Mouse (Mus musculus): Measurements from ENCODE around the gene Reg3g. TPM values are rescaled to one million over a fixed set of nuclear protein-coding genes. Genes with fewer than 3 reads are reported as not detected.

Reg3g gene
- total RNA-seq, 1 experiment = not detected

DNA sequence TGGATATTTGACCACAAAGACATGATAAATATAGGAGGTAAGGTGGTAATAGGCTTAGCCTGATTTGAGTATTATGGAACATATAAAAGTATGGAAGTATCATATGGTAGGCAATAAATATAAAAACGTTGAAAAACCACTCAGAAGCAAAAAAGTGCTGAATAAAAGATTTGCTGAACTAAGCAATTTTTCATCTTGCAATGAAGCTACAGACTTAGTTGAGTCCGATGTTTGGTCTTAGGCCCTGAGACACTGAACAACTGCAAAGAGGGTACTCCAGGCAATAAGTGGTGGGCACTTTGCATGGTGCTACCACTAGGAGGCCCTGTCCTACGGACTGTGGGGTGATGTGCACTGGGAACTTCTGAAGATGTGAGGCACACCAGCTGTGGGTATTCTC lies 37.1 kb upstream of the Reg3g start:
- Histone ChIP-seq H3K4me3 (ENCODE audit: insufficient read depth in 1 of 2, low read depth in 1 of 2, low read length in 2 of 2, poor library complexity in 1 of 2, severe bottlenecking in 1 of 2) (no peak overlapping the region), H3K9me3 (ENCODE audit: control insufficient read depth, insufficient read depth, low read depth, low read length) (no peaks in the 10 kb centered on the region), H3K4me1 (ENCODE audit: control insufficient read depth in 2 of 2, insufficient read depth in 2 of 2, low read length in 2 of 2, poor library complexity in 1 of 2) (no peaks in the 10 kb centered on the region), H3K9ac (ENCODE audit: insufficient read depth, low read depth, low read length, poor library complexity, severe bottlenecking) (no peak overlapping the region), H3K36me3 (ENCODE audit: control insufficient read depth, insufficient read depth, low read length, poor library complexity, severe bottlenecking) (no peaks in the 10 kb centered on the region), H3K27ac (ENCODE audit: insufficient read depth, low read depth, low read length, poor library complexity, severe bottlenecking) (no peak overlapping the region)
- TF ChIP-seq HCFC1 (IDR thresholded peaks at IDR 0.05; ENCODE audit: borderline replicate concordance, insufficient read depth, low read length) = no peak
- TF ChIP-seq MAFK (IDR thresholded peaks at IDR 0.05; ENCODE audit: insufficient read depth, low read depth, low read length) = peak; percentile 66
- no peak for TF ChIP-seq ZNF384 (IDR thresholded peaks at IDR 0.05; ENCODE audit: low read depth, low read length)
- TF ChIP-seq CHD2 (IDR thresholded peaks at IDR 0.05; ENCODE audit: low read depth, low read length) = no peak
- in situ Hi-C loops (cut with MboI; ENCODE audit: low sequenced_read_pairs in 2 of 2, unreplicated experiment in 2 of 2) = loop anchor here in 1 of 2 experiments (25.0 kb wide), 1 partner anchor 168 kb away; no protein-coding TSS in a partner anchor
- DNase-seq (ENCODE audit: low read depth, low spot score) = no peak

GRCm38 (mm10) chr6:78494633-78495032 lies 26.0 kb upstream of the Reg3g start:
- Histone ChIP-seq H3K36me3 (ENCODE audit: control insufficient read depth, insufficient read depth, low read length, poor library complexity, severe bottlenecking) (no peaks in the 10 kb centered on the region), H3K4me3 (ENCODE audit: insufficient read depth in 1 of 2, low read depth in 1 of 2, low read length in 2 of 2, poor library complexity in 1 of 2, severe bottlenecking in 1 of 2) (no peak overlapping the region), H3K4me1 (ENCODE audit: control insufficient read depth in 2 of 2, insufficient read depth in 2 of 2, low read length in 2 of 2, poor library complexity in 1 of 2) (no peaks in the 10 kb centered on the region), H3K9me3 (ENCODE audit: control insufficient read depth, insufficient read depth, low read depth, low read length) (no peaks in the 10 kb centered on the region), H3K9ac (ENCODE audit: insufficient read depth, low read depth, low read length, poor library complexity, severe bottlenecking) (no peak overlapping the region), H3K27ac (ENCODE audit: insufficient read depth, low read depth, low read length, poor library complexity, severe bottlenecking) (no peak overlapping the region)
- no peak for TF ChIP-seq HCFC1 (IDR thresholded peaks at IDR 0.05; ENCODE audit: borderline replicate concordance, insufficient read depth, low read length)
- no peak for TF ChIP-seq ZNF384 (IDR thresholded peaks at IDR 0.05; ENCODE audit: low read depth, low read length)
- TF ChIP-seq MAFK (IDR thresholded peaks at IDR 0.05; ENCODE audit: insufficient read depth, low read depth, low read length) = no peak
- no peak for TF ChIP-seq CHD2 (IDR thresholded peaks at IDR 0.05; ENCODE audit: low read depth, low read length)
- no peak for TF ChIP-seq ZC3H11A (IDR thresholded peaks at IDR 0.05; ENCODE audit: borderline replicate concordance, low read depth, low read length)
- DNase-seq (ENCODE audit: low read depth, low spot score) = no peak
- in situ Hi-C loops (cut with MboI; ENCODE audit: low sequenced_read_pairs in 2 of 2, unreplicated experiment in 2 of 2) = no loop called here

DNA sequence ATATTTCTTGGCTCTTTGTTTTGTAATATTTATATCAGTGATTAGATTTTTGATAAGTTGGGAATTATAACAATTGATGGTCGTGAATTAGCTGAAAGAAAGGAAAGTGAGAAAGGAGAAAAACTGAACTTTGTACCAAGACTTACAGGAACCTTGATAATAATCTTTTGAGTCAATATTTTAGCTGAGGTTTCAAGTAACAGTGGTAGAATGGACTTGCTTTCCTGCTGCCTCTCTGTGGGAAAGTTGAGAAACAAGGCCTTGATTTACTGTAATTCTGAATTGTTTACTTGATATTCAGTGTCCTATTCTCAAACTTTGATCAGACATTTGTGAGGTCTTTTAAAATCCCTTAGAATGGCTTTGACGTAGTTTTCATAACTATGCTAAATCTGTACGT lies 615 bp upstream of the Reg3g start:
- TF ChIP-seq ZC3H11A (IDR thresholded peaks at IDR 0.05; ENCODE audit: borderline replicate concordance, low read depth, low read length) = no peak
- TF ChIP-seq ZNF384 (IDR thresholded peaks at IDR 0.05; ENCODE audit: low read depth, low read length) = no peak
- no peak for TF ChIP-seq MAFK (IDR thresholded peaks at IDR 0.05; ENCODE audit: insufficient read depth, low read depth, low read length)
- TF ChIP-seq HCFC1 (IDR thresholded peaks at IDR 0.05; ENCODE audit: borderline replicate concordance, insufficient read depth, low read length) = no peak
- no peak for TF ChIP-seq CHD2 (IDR thresholded peaks at IDR 0.05; ENCODE audit: low read depth, low read length)
- H3K36me3 ChIP-seq (ENCODE audit: control insufficient read depth, insufficient read depth, low read length, poor library complexity, severe bottlenecking) = no peaks in the 10 kb centered on the region
- in situ Hi-C loops (cut with MboI; ENCODE audit: low sequenced_read_pairs in 2 of 2, unreplicated experiment in 2 of 2) = no loop called here
- H3K9ac ChIP-seq (ENCODE audit: insufficient read depth, low read depth, low read length, poor library complexity, severe bottlenecking) = no peak overlapping the region
- H3K9me3 ChIP-seq (ENCODE audit: control insufficient read depth, insufficient read depth, low read depth, low read length) = no peaks in the 10 kb centered on the region
- no peak for DNase-seq (ENCODE audit: low read depth, low spot score)
- H3K4me3 ChIP-seq (ENCODE audit: insufficient read depth in 1 of 2, low read depth in 1 of 2, low read length in 2 of 2, poor library complexity in 1 of 2, severe bottlenecking in 1 of 2) = no peak overlapping the region
- no peaks in the 10 kb centered on the region for H3K4me1 ChIP-seq (ENCODE audit: control insufficient read depth in 2 of 2, insufficient read depth in 2 of 2, low read length in 2 of 2, poor library complexity in 1 of 2)
- no peak overlapping the region for H3K27ac ChIP-seq (ENCODE audit: insufficient read depth, low read depth, low read length, poor library complexity, severe bottlenecking)

GRCm38 (mm10) chr6:78463266-78463665 lies 5.4 kb downstream of the Reg3g start:
- TF ChIP-seq ZNF384 (IDR thresholded peaks at IDR 0.05; ENCODE audit: low read depth, low read length) (no peak), HCFC1 (IDR thresholded peaks at IDR 0.05; ENCODE audit: borderline replicate concordance, insufficient read depth, low read length) (no peak), MAFK (IDR thresholded peaks at IDR 0.05; ENCODE audit: insufficient read depth, low read depth, low read length) (no peak), ZC3H11A (IDR thresholded peaks at IDR 0.05; ENCODE audit: borderline replicate concordance, low read depth, low read length) (no peak), CHD2 (IDR thresholded peaks at IDR 0.05; ENCODE audit: low read depth, low read length) (no peak)
- no peak overlapping the region for H3K4me3 ChIP-seq (ENCODE audit: insufficient read depth in 1 of 2, low read depth in 1 of 2, low read length in 2 of 2, poor library complexity in 1 of 2, severe bottlenecking in 1 of 2)
- H3K27ac ChIP-seq (ENCODE audit: insufficient read depth, low read depth, low read length, poor library complexity, severe bottlenecking) = no peak overlapping the region
- no peak overlapping the region for H3K9ac ChIP-seq (ENCODE audit: insufficient read depth, low read depth, low read length, poor library complexity, severe bottlenecking)
- in situ Hi-C loops (cut with MboI; ENCODE audit: low sequenced_read_pairs in 2 of 2, unreplicated experiment in 2 of 2) = no loop called here
- DNase-seq (ENCODE audit: low read depth, low spot score) = no peak
- no peaks in the 10 kb centered on the region for H3K4me1 ChIP-seq (ENCODE audit: control insufficient read depth in 2 of 2, insufficient read depth in 2 of 2, low read length in 2 of 2, poor library complexity in 1 of 2)
- H3K36me3 ChIP-seq (ENCODE audit: control insufficient read depth, insufficient read depth, low read length, poor library complexity, severe bottlenecking) = no peaks in the 10 kb centered on the region
- H3K9me3 ChIP-seq (ENCODE audit: control insufficient read depth, insufficient read depth, low read depth, low read length) = no peaks in the 10 kb centered on the region

DNA sequence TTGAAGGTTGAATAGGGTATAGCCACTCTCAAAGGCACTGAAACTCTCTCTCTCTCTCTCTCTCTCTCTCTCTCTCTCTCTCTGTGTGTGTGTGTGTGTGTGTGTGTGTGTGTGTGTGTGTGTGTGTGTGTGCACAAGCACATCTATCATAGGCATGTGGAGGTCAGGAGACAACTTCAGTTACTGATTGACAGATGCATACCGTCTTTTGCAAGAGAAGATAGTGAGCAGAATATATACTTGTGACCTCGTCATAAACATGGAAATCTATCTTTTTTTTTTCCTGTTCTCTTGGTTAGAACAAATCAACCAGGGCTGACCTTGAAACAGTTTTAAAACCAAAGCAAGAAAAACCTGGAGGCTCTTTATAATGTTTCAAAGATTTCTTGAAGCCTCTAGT lies 6.3 kb downstream of the Reg3g start:
- Histone ChIP-seq H3K9ac (ENCODE audit: insufficient read depth, low read depth, low read length, poor library complexity, severe bottlenecking) (no peak overlapping the region), H3K4me1 (ENCODE audit: control insufficient read depth in 2 of 2, insufficient read depth in 2 of 2, low read length in 2 of 2, poor library complexity in 1 of 2) (no peaks in the 10 kb centered on the region), H3K36me3 (ENCODE audit: control insufficient read depth, insufficient read depth, low read length, poor library complexity, severe bottlenecking) (no peaks in the 10 kb centered on the region), H3K27ac (ENCODE audit: insufficient read depth, low read depth, low read length, poor library complexity, severe bottlenecking) (no peak overlapping the region), H3K9me3 (ENCODE audit: control insufficient read depth, insufficient read depth, low read depth, low read length) (no peaks in the 10 kb centered on the region), H3K4me3 (ENCODE audit: insufficient read depth in 1 of 2, low read depth in 1 of 2, low read length in 2 of 2, poor library complexity in 1 of 2, severe bottlenecking in 1 of 2) (no peak overlapping the region)
- DNase-seq (ENCODE audit: low read depth, low spot score) = no peak
- no peak for TF ChIP-seq MAFK (IDR thresholded peaks at IDR 0.05; ENCODE audit: insufficient read depth, low read depth, low read length)
- in situ Hi-C loops (cut with MboI; ENCODE audit: low sequenced_read_pairs in 2 of 2, unreplicated experiment in 2 of 2) = no loop called here
